Mouse (Mus musculus) lung, adult 2 months (tissue): ENCODE measurements around the gene Mterf1a.

Source experiments
- CTCF ChIP-seq: fragments of 200-500 bp; IDR thresholded peaks from 2 replicates; pipeline ENCODE4 v1.5.1; 2011; ENCODE audit warnings: mild to moderate bottlenecking, low read length, control low read depth; ENCODE audit not compliant: insufficient read depth
- POLR2A ChIP-seq: fragments of 200-500 bp; IDR thresholded peaks from 2 replicates; pipeline ENCODE4 v1.6.1; 2011; ENCODE audit warnings: low read depth, mild to moderate bottlenecking, control low read depth, low read length, borderline replicate concordance; ENCODE audit errors: extremely low read depth

GRCm38 (mm10) chr5:3889201-3889600 is 4.5 kb downstream of the Mterf1a start:
- TF ChIP-seq CTCF: no peak
- no peak for TF ChIP-seq POLR2A
